Mouse (Mus musculus) brain, embryonic 14.5 days (tissue): ENCODE results near the gene Mrpl22. TPM values are rescaled to one million over a fixed set of nuclear protein-coding genes. Genes with fewer than 3 reads are reported as not detected.

ENCODE experiments used
- DNase-seq: peaks from one replicate; pipeline ENCODE4 v3.0.0-alpha.2; 2011; ENCODE audit warnings: low read depth
- CTCF ChIP-seq: fragments of 200-500 bp; IDR thresholded peaks from 2 replicates; pipeline ENCODE4 v1.5.1; 2012; ENCODE audit warnings: inconsistent platforms, mild to moderate bottlenecking, moderate library complexity, borderline replicate concordance; ENCODE audit not compliant: insufficient read depth, insufficient read length; ENCODE audit errors: extremely low read depth
- POLR2A ChIP-seq: fragments of 200-500 bp; IDR thresholded peaks from 2 replicates; pipeline ENCODE4 v1.6.1; 2012; ENCODE audit warnings: mild to moderate bottlenecking, inconsistent platforms, borderline replicate concordance; ENCODE audit not compliant: poor library complexity, insufficient read depth, insufficient read length, severe bottlenecking; ENCODE audit errors: extremely low read depth
- polyA plus RNA-seq: library from polyadenylated mRNA; depleted of rRNA; stranded (reverse); fragments of >200 nt; gene quantifications from 2 replicates; pipeline ENCODE4 v1.2.3, GENCODE M21; 2012; rRNA removed

The Mrpl22 gene
- 56.5 and 73.0 TPM in 2 replicates for polyA plus RNA-seq

DNA sequence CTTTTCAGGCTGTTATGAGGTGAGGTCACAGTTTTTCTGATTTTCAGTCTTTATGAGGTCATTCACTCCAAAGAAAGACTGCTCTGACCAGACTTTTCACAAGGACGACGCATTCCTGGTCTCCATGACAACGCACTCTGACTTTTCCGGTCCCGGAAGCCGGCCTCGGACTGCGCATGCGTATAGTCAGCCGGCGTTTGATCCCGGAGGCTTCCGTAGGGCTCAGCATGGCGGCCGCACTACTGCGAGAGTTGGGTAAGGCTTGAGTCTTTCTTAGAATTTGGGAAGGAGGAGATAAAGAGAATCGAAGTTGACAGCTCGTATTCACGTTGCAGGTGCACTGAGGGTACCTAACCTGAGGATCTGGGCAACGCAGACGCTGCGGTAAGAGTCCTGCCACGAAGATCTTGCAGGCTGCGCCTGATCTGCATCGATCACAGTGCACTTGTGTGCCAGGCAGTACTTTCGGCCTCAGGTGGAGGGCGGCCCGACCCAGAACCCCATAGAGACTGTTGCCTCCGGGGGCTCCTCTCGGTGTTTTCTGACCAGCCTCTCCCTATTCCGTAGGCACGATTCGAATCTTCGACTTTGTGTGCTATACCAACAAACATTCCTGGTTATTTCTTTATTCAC is at the start of gene Mrpl22:
Gene Mrpl22, plus strand, starts transcription at position 203 of the 633 bp plus-strand sequence.
- TF ChIP-seq POLR2A (peak; percentile 59; the same call in 1 of the 2 replicates), CTCF (no peak)

GRCm38 (mm10) chr11:58123711-58124110 is 47.8 kb upstream of the Mrpl22 start:
- DNase-seq, result no peak
- TF ChIP-seq POLR2A (no peak), CTCF (no peak)

More for the DNA sequence above, at the start of gene Mrpl22:
- DNase-seq, result peak; percentile 97

DNA sequence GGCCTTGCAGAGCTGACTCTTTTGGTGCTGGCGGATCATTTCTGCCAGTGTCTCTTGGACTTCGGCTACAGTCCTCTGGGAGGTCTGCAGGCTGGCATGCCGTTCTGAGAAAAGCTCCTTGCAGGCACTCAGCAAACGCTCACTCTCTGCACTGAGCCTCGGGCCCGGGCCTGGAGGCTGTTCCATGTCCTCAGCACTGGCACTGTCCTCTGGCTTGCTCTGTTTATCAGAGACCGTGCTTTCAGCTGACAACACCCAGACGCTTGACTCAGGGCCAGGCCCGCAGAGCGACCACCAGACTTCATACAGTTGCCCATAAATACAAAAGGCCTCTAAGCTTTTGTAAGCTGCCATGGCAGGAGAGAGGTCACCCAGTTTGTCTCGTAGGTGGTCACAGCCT is 46.4 kb upstream of the Mrpl22 start:
- TF ChIP-seq POLR2A (no peak), CTCF (no peak)
- DNase-seq, result no peak

DNA sequence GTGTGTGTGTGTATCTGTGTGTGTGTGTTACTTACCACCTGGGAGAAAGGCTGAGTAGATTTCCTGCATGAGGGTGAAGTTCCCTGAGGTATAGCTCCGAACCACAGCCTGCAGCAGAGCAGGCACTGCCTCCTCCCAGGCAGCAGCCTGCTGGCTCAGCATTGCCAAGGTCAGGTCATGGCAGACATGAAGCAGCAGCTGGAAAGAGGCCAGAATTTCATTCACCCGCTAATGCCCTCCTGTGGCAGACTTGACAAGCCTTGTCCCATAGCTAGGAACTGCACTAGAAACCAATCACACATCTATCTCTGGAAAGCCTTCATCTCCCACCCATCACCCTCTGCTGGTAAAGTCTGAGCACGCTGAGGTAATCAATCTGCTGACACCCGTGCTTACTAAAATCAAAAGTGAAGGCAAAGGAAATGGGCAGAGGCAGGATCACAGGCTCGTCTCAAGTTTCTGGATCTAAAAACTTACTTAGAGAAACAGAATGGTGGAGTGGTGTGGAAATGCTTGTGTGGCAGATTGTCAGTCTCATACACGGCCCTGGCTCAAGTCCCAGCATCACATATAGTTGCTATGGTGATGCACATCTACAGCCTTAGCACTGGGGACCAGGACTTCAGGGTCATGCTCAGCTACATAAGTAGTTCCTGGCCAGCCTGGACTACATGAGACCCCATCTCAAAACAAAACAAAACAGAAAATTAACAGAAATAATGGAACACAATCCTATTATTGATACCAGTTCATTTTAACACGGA is 44.9 kb upstream of the Mrpl22 start:
- TF ChIP-seq CTCF (0 out of 2 replicates have a peak, but pooled peaks have one; percentile 1), POLR2A (no peak)
- DNase-seq, result peak; percentile 74

GRCm38 (mm10) chr11:58127544-58127943 is 43.9 kb upstream of the Mrpl22 start:
- TF ChIP-seq CTCF (no peak), POLR2A (no peak)
- DNase-seq, result no peak

DNA sequence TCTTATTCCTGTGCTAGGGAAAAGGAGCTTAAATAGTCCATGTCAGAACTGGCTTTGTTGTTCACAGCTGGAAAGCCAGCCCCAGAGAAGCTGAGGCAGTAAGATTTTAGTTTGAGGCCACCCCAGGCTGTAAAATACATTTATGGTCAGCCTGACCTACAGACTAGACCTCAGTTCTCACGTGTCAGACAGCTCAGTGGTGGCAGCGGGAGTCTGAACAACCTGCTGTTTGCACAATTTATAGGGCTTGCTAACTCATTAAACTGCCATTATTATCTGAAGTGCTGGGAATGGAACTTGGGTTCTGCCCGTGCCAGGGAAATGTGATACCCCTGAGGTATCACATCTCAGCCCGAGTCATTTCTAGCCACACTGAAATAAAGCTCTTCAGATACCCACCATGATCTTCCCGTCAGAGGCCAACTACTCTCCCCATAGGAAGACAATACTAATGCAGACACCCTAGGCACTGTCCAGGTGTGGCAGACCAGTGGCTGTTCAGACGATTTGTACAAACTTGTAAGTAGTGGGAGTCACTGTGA is 42.1 kb upstream of the Mrpl22 start:
- no peak for DNase-seq
- TF ChIP-seq CTCF (no peak), POLR2A (no peak)

- no peak for TF ChIP-seq POLR2A
- TF ChIP-seq CTCF, result no peak
- DNase-seq, result no peak
Measured at GRCm38 (mm10) chr11:58132026-58132425, 39.4 kb upstream of the Mrpl22 start.

- DNase-seq, result no peak
- no peak for TF ChIP-seq CTCF
Measured at GRCm38 (mm10) chr11:58134869-58135268, 36.6 kb upstream of the Mrpl22 start.

- DNase-seq, result no peak
- TF ChIP-seq POLR2A, result no peak
- no peak for TF ChIP-seq CTCF
Measured at GRCm38 (mm10) chr11:58135296-58135695, 36.2 kb upstream of the Mrpl22 start.

- DNase-seq, result no peak
- TF ChIP-seq POLR2A, result no peak
- no peak for TF ChIP-seq CTCF
Measured at GRCm38 (mm10) chr11:58136677-58137076, 34.8 kb upstream of the Mrpl22 start.

GRCm38 (mm10) chr11:58138821-58139220 is 32.6 kb upstream of the Mrpl22 start:
- no peak for DNase-seq
- TF ChIP-seq CTCF, result no peak
- TF ChIP-seq POLR2A, result no peak

GRCm38 (mm10) chr11:58139466-58139865 is 32.0 kb upstream of the Mrpl22 start:
- DNase-seq, result no peak
- TF ChIP-seq CTCF, result no peak
- TF ChIP-seq POLR2A, result no peak

DNA sequence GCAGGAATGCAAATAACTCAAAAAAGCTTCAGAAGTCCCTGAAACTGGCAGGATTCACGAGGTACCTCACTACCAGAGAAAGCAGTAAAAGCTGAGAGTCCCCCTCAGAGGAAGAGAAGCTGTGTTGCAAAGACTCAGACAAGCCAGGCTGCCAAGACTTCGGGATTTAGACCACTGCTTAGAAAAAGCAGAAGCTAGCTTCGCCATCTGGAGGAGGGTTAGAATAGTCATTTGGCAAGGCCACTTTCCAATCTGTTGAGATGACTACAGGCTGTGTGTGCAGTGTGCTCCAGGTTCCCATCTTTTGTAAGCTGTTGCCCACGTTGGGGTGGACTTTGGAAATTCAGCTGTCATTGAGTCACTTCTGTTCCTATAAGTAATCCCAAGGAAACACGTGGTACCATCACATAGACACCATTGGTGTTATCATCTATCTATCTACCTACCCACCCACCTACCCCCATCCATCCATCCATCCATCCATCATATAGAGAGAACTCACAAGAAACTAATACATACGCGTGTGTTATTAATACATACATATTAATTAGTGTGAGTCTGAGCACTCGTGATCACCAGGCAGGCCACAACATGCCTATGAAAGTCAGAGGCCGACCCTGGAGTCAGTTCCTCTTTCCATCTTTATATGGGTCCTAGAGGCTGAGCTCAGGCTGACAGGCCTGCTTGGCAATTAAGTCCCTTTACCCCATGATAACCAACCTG is 27.6 kb upstream of the Mrpl22 start:
- peak; percentile 9 for DNase-seq

More for the DNA sequence above, 27.6 kb upstream of the Mrpl22 start:
- TF ChIP-seq CTCF, result no peak
